Mouse (Mus musculus): Measurements from ENCODE around the gene Col16a1. TPM values are rescaled to one million over a fixed set of nuclear protein-coding genes. Genes with fewer than 3 reads are reported as not detected.

The Col16a1 gene
- polyA plus RNA-seq, 1 experiment = 9.0 TPM

GRCm38 (mm10) chr4:130131448-130132105 lies 83.9 kb downstream of the Col16a1 start:
- no peak overlapping the region for H3K4me3 ChIP-seq (ENCODE audit: extremely low read depth, insufficient read depth, insufficient read length)
- H3K27ac ChIP-seq (ENCODE audit: insufficient read depth, low read length) = no peak overlapping the region
- DNase-seq (ENCODE audit: low read depth in 1 of 2, low spot score in 2 of 2) = no peak
- TF ChIP-seq POLR2A (IDR thresholded peaks at IDR 0.05; ENCODE audit: low read depth, low read length) (no peak), CTCF (IDR thresholded peaks at IDR 0.05; ENCODE audit: extremely low read depth, insufficient read depth, insufficient read length, insufficient replicate concordance) (no peak)
- H3K36me3 ChIP-seq (ENCODE audit: control insufficient read depth, insufficient read depth, low read length) = peaks cover 10% of the 10 kb centered on the region
- no peaks in the 10 kb centered on the region for H3K27me3 ChIP-seq (ENCODE audit: control insufficient read depth, insufficient read depth, low read length)
- H3K4me1 ChIP-seq (ENCODE audit: control insufficient read depth, insufficient read depth, insufficient read length) = no peaks in the 10 kb centered on the region
- 89% methylated on average over 7 of the region's 7 CpGs for WGBS

DNA sequence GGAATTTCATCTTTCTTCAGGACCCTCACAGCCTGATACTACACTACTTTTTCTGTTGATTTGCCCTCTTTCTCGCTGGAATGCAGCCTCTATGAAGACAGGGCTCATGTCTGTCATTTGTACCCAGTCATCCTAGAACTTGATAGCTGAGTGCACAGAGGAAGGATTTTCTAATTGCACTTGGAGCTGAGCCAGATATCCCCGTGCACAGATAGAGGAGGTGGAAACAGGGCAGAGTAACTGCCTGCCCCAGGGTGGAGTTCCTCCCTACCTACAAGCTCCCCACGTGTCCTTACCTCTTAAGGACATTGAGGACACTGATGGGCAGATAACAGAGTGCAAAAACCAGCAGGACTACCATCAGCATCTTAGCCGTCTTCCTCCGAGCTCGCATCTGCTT lies 85.8 kb downstream of the Col16a1 start:
- no peaks in the 10 kb centered on the region for H3K36me3 ChIP-seq (ENCODE audit: control insufficient read depth, insufficient read depth, low read length)
- H3K27me3 ChIP-seq (ENCODE audit: control insufficient read depth, insufficient read depth, low read length) = no peaks in the 10 kb centered on the region
- WGBS = 73% methylated on average over 6 of the region's 6 CpGs
- DNase-seq (ENCODE audit: low read depth in 1 of 2, low spot score in 2 of 2) = no peak
- no peaks in the 10 kb centered on the region for H3K4me1 ChIP-seq (ENCODE audit: control insufficient read depth, insufficient read depth, insufficient read length)
- H3K4me3 ChIP-seq (ENCODE audit: extremely low read depth, insufficient read depth, insufficient read length) = no peak overlapping the region
- H3K27ac ChIP-seq (ENCODE audit: insufficient read depth, low read length) = no peak overlapping the region
- no peak for TF ChIP-seq POLR2A (IDR thresholded peaks at IDR 0.05; ENCODE audit: low read depth, low read length)
- TF ChIP-seq CTCF (IDR thresholded peaks at IDR 0.05; ENCODE audit: extremely low read depth, insufficient read depth, insufficient read length, insufficient replicate concordance) = no peak

DNA sequence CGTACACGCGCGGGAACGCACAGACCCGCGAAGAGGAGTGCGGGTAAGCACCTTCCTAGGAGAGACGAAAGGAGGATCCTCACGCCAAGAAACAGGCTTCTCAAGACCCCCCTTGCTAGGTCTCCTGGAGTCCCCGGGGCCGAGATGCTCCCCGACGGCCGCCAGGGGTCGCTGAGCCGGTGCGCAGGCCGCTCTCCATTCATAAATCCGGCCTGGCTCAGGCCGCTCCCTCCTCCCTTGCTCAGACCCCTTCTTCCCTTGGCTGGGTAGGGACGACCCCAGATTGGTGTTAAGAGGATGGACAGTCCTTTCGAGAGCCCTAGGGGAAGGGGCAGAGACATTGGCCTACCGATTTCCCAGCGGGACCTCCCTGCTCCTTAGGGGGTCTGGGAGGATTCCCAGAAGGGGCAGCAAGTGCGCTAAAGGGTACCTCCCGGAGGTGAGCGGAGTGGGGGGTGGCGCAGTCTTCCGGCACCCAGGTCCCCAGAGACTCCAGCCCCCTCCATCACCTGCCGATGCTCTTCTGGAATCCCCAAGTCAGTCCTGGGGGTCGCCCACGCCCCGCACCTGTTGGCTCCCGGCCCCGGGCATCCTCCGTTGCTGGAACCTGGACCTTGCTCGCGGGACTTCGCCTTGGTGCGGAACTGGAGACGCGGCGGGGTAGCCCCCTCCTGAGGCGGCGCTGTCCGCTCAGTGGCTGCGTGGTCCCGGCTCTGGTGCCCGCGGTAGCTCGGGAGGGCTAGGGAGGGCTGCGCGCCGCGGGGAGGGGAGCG lies 91.0 kb downstream of the Col16a1 start:
- Histone ChIP-seq H3K27ac (ENCODE audit: insufficient read depth, low read length) (no peak overlapping the region), H3K36me3 (ENCODE audit: control insufficient read depth, insufficient read depth, low read length) (no peaks in the 10 kb centered on the region), H3K4me1 (ENCODE audit: control insufficient read depth, insufficient read depth, insufficient read length) (no peaks in the 10 kb centered on the region; the same call in 1 of the 2 replicates), H3K27me3 (ENCODE audit: control insufficient read depth, insufficient read depth, low read length) (peaks cover 6% of the 10 kb centered on the region; the same call in 1 of the 2 replicates), H3K4me3 (ENCODE audit: extremely low read depth, insufficient read depth, insufficient read length) (no peak overlapping the region)
- DNase-seq (ENCODE audit: low read depth in 1 of 2, low spot score in 2 of 2) = peak in 1 of 2 experiments; percentile 26
- 2% methylated on average over 46 of the region's 57 CpGs for WGBS
- TF ChIP-seq POLR2A (IDR thresholded peaks at IDR 0.05; ENCODE audit: low read depth, low read length) (no peak), CTCF (IDR thresholded peaks at IDR 0.05; ENCODE audit: extremely low read depth, insufficient read depth, insufficient read length, insufficient replicate concordance) (peak; percentile 71)

DNA sequence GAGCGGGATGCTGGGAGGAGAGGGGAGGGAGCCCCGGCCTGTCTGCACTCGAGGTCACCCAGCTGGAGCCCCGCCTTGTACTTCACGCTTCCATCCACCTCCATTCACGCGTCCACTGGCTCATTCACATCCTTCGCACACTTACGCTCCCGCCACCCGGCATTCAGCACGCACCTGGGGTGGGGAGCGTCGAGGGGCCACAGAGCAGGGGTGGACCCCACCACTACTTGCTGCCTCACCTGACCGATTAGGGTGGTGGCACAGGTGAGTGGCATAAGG lies 91.5 kb downstream of the Col16a1 start, which contains the start of gene Hcrtr1:
TSS of gene Hcrtr1 (minus strand) at position 146 of the 279 bp plus-strand sequence.
- no peaks in the 10 kb centered on the region; the same call in 1 of the 2 replicates for H3K4me1 ChIP-seq (ENCODE audit: control insufficient read depth, insufficient read depth, insufficient read length)
- TF ChIP-seq CTCF (IDR thresholded peaks at IDR 0.05; ENCODE audit: extremely low read depth, insufficient read depth, insufficient read length, insufficient replicate concordance) (no peak), POLR2A (IDR thresholded peaks at IDR 0.05; ENCODE audit: low read depth, low read length) (no peak)
- peaks cover 6% of the 10 kb centered on the region; the same call in 1 of the 2 replicates for H3K27me3 ChIP-seq (ENCODE audit: control insufficient read depth, insufficient read depth, low read length)
- no peak within 1 kb of the TSS for H3K27ac ChIP-seq (ENCODE audit: insufficient read depth, low read length)
- DNase-seq (ENCODE audit: low read depth in 1 of 2, low spot score in 2 of 2) = no peak
- H3K4me3 ChIP-seq (ENCODE audit: extremely low read depth, insufficient read depth, insufficient read length) = no peak within 1 kb of the TSS
- no peaks in the 10 kb centered on the region for H3K36me3 ChIP-seq (ENCODE audit: control insufficient read depth, insufficient read depth, low read length)
- WGBS = 11% methylated on average over 15 of the region's 15 CpGs

GRCm38 (mm10) chr4:130140992-130141402 lies 93.4 kb downstream of the Col16a1 start:
- no peak for DNase-seq (ENCODE audit: low read depth in 1 of 2, low spot score in 2 of 2)
- Histone ChIP-seq H3K27me3 (ENCODE audit: control insufficient read depth, insufficient read depth, low read length) (peaks cover 6% of the 10 kb centered on the region; the same call in 1 of the 2 replicates), H3K27ac (ENCODE audit: insufficient read depth, low read length) (no peak overlapping the region), H3K36me3 (ENCODE audit: control insufficient read depth, insufficient read depth, low read length) (no peaks in the 10 kb centered on the region), H3K4me3 (ENCODE audit: extremely low read depth, insufficient read depth, insufficient read length) (no peak overlapping the region), H3K4me1 (ENCODE audit: control insufficient read depth, insufficient read depth, insufficient read length) (no peaks in the 10 kb centered on the region; the same call in 1 of the 2 replicates)
- TF ChIP-seq POLR2A (IDR thresholded peaks at IDR 0.05; ENCODE audit: low read depth, low read length) (no peak), CTCF (IDR thresholded peaks at IDR 0.05; ENCODE audit: extremely low read depth, insufficient read depth, insufficient read length, insufficient replicate concordance) (no peak)
- 59% methylated on average over 9 of the region's 9 CpGs for WGBS

DNA sequence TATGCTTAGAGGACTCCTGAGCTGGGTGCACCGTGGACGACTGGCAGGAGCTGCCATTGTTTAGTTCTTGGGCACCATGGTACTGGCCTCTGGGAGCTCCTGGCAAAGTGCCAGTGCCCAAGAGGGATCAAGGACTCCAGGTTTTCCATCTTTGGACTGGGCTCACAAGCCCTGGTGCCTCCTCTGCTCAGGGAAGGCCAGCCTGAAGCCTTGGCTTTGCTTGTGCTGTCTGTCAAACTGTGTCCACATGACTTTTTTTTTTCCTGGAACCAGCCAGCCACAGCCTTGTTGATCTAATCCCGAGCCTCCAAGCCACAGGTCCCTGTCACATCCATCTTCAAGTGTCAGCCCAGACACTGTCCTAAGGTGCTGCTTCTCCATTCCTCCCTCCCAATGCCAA lies 94.1 kb downstream of the Col16a1 start:
- no peak overlapping the region for H3K4me3 ChIP-seq (ENCODE audit: extremely low read depth, insufficient read depth, insufficient read length)
- H3K27ac ChIP-seq (ENCODE audit: insufficient read depth, low read length) = no peak overlapping the region
- H3K4me1 ChIP-seq (ENCODE audit: control insufficient read depth, insufficient read depth, insufficient read length) = no peaks in the 10 kb centered on the region; the same call in 1 of the 2 replicates
- WGBS = 69% methylated on average over 3 of the region's 3 CpGs
- H3K27me3 ChIP-seq (ENCODE audit: control insufficient read depth, insufficient read depth, low read length) = peaks cover 6% of the 10 kb centered on the region; the same call in 1 of the 2 replicates
- no peak for DNase-seq (ENCODE audit: low read depth in 1 of 2, low spot score in 2 of 2)
- no peak for TF ChIP-seq CTCF (IDR thresholded peaks at IDR 0.05; ENCODE audit: extremely low read depth, insufficient read depth, insufficient read length, insufficient replicate concordance)
- no peak for TF ChIP-seq POLR2A (IDR thresholded peaks at IDR 0.05; ENCODE audit: low read depth, low read length)
- H3K36me3 ChIP-seq (ENCODE audit: control insufficient read depth, insufficient read depth, low read length) = no peaks in the 10 kb centered on the region
